Mouse (Mus musculus) layer of hippocampus, adult 2 months (tissue): ENCODE data around the gene Slc22a12. TPM values are rescaled to one million over a fixed set of nuclear protein-coding genes. Genes with fewer than 3 reads are reported as not detected.

Experiments used
- DNase-seq, 2 experiments: peaks; one replicate each; pipeline ENCODE4 v3.0.0; 2022; ENCODE audit warnings: low spot score in 2 of 2
- H3K27ac ChIP-seq: fragments of 200-600 bp; 2 replicates; pipeline ENCODE4 v1.8.1; 2022
- H3K4me3 ChIP-seq: fragments of 200-600 bp; 2 replicates; pipeline ENCODE4 v1.8.1; 2022; ENCODE audit warnings: mild to moderate bottlenecking
- CTCF ChIP-seq: fragments of 200-600 bp; conservative IDR thresholded peaks from 2 replicates; pipeline ENCODE4 v1.8.1; 2022; ENCODE audit warnings: antibody characterized with exemption, mild to moderate bottlenecking, moderate library complexity
- microRNA-seq, 2 experiments: library from miRNA; unstranded; fragments of <30 nt; microRNA quantifications; one replicate each; pipeline ENCODE4 v1.2.0; 2021
- total RNA-seq, 2 experiments: library from RNA; stranded (reverse); gene quantifications; 2 replicates each; pipeline ENCODE4 v1.2.3; 2021

The Slc22a12 gene
- total RNA-seq, 2 experiments from 2014 or later, result 0.20 to 0.37 TPM

- Histone ChIP-seq H3K27ac (no peak overlapping the region), H3K4me3 (no peak overlapping the region)
- TF ChIP-seq CTCF, result peak; percentile 28
- DNase-seq, result no peak
Observed at GRCm38 (mm10) chr19:6493219-6493618, 49.6 kb downstream of the Slc22a12 start.

GRCm38 (mm10) chr19:6492124-6492523 lies 50.7 kb downstream of the Slc22a12 start:
- peak; percentile 94 for TF ChIP-seq CTCF
- peak overlapping the region; percentile 28 for H3K27ac ChIP-seq
- DNase-seq, result peak; percentile 79 to 80

GRCm38 (mm10) chr19:6491538-6491937 lies 51.3 kb downstream of the Slc22a12 start:
- TF ChIP-seq CTCF, result no peak
- no peak overlapping the region for H3K4me3 ChIP-seq
- DNase-seq, result no peak
- H3K27ac ChIP-seq, result peak overlapping the region; percentile 28; the same call in 1 of the 2 replicates

More at GRCm38 (mm10) chr19:6492124-6492523, 50.7 kb downstream of the Slc22a12 start:
- H3K4me3 ChIP-seq, result no peak overlapping the region; the same call in 1 of the 2 replicates

- peak; percentile 99 for TF ChIP-seq CTCF
- no peak overlapping the region for H3K4me3 ChIP-seq
- no peak overlapping the region for H3K27ac ChIP-seq
- peak; percentile 89 to 91 for DNase-seq
Observed at GRCm38 (mm10) chr19:6489030-6489429, 53.8 kb downstream of the Slc22a12 start.

Small RNA genes lying within 50 kb of the gene (microRNA-seq; reads per million reads assigned to microRNA genes)
- gene Gm26460, result 0 reads per million in 2 experiments

Other genes with a start within 250 kb of the Slc22a12 start
- 1 to 10 TPM; 5.0 to 5.6 TPM for gene Cdc42bpg, start 236.6 kb downstream of the Slc22a12 start, total RNA-seq
- 10 to 100 TPM; 63.3 to 72.1 TPM for gene Men1, start 208.1 kb downstream of the Slc22a12 start, total RNA-seq
- gene Map4k2, start 201.9 kb downstream of the Slc22a12 start, total RNA-seq, result 100 to 1,000 TPM in 1 of 2 experiments, 10 to 100 TPM in 1; 81.9 to 105 TPM
- gene Sf1, start 179.3 kb downstream of the Slc22a12 start, total RNA-seq, result 100 to 1,000 TPM; 208 to 222 TPM
- 10 to 100 TPM; 13.0 to 18.8 TPM for gene Pygm, start 158.6 kb downstream of the Slc22a12 start, total RNA-seq
- gene Rasgrp2, start 143.7 kb downstream of the Slc22a12 start, total RNA-seq, result 10 to 100 TPM; 31.3 to 36.7 TPM
- gene Nrxn2, start 124.3 kb downstream of the Slc22a12 start, total RNA-seq, result 100 to 1,000 TPM; 405 to 437 TPM